Mouse (Mus musculus) liver, embryonic 13.5 days (tissue): Measurements from ENCODE around the gene Tmem54. TPM values are rescaled to one million over a fixed set of nuclear protein-coding genes. Genes with fewer than 3 reads are reported as not detected.

Source experiments
- polyA plus RNA-seq: library from polyadenylated mRNA; unstranded; fragments of >200 nt; fragmentation: Nextera tagmentation; extraction: Ambion mirVana; gene quantifications from 2 replicates; pipeline ENCODE4 v1.2.1, GENCODE M21; 2015

The Tmem54 gene
- polyA plus RNA-seq, 1 experiment from 2014 or later: 2.1 TPM

Other genes with a start within 250 kb of the Tmem54 start
- 0.30 and 0.35 TPM in 2 replicates for gene Trim62, start 222.0 kb upstream of the Tmem54 start, polyA plus RNA-seq
- gene Azin2, start 143.1 kb upstream of the Tmem54 start, polyA plus RNA-seq: 0.93 and 1.2 TPM in 2 replicates
- 182 and 189 TPM in 2 replicates for gene Ak2, start 113.6 kb upstream of the Tmem54 start, polyA plus RNA-seq
- gene Rnf19b, start 47.3 kb upstream of the Tmem54 start, polyA plus RNA-seq: 4.8 and 5.9 TPM in 2 replicates
- gene Hpca, start 16.5 kb downstream of the Tmem54 start, polyA plus RNA-seq: 0.92 and 1.2 TPM in 2 replicates
- 1.1 TPM in 2 replicates for gene Fndc5, start 31.5 kb downstream of the Tmem54 start, polyA plus RNA-seq
- gene S100pbp, start 84.2 kb downstream of the Tmem54 start, polyA plus RNA-seq: 5.8 and 7.4 TPM in 2 replicates
- 69.9 and 78.8 TPM in 2 replicates for gene Yars, start 84.2 kb downstream of the Tmem54 start, polyA plus RNA-seq
- 0.47 and 0.59 TPM in 2 replicates for gene C77080, start 155.9 kb downstream of the Tmem54 start, polyA plus RNA-seq
- 0.07 and 0.13 TPM in 2 replicates for gene Sync, start 182.1 kb downstream of the Tmem54 start, polyA plus RNA-seq
- gene Rbbp4, start 229.8 kb downstream of the Tmem54 start, polyA plus RNA-seq: 290 and 339 TPM in 2 replicates
- 30.4 and 34.6 TPM in 2 replicates for gene Zbtb8os, start 230.1 kb downstream of the Tmem54 start, polyA plus RNA-seq